Mouse (Mus musculus): ENCODE data around the gene Zfp536. TPM values are rescaled to one million over a fixed set of nuclear protein-coding genes. Genes with fewer than 3 reads are reported as not detected.
"Not testable (repeated sequence)": the region's sequence is repeated elsewhere in the genome, so short reads cannot be mapped to it uniquely, and the experiment has no call there.

Gene Zfp536
- polyA plus RNA-seq, 1 experiment: 0.80 TPM

DNA sequence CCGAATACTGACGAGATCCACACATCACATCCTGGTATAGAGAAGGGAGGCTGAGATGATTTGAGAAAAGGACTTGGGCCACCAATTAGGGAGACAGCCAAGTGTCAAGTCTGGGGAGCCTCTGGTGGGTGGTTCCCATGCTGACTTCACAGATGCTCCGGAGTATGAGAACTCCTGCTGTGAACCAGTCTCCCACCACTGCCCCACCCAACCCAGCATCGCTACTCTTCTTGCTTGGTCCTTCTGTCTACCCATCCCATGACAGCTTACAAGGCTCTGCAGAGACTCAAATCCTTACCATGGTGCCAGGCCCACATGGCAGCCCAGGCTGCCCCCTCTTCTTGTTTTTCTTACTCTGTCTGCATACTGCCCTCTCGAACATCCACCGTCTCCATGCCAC lies 165.5 kb downstream of the Zfp536 start:
- no peak for DNase-seq (ENCODE audit: low read depth)

DNA sequence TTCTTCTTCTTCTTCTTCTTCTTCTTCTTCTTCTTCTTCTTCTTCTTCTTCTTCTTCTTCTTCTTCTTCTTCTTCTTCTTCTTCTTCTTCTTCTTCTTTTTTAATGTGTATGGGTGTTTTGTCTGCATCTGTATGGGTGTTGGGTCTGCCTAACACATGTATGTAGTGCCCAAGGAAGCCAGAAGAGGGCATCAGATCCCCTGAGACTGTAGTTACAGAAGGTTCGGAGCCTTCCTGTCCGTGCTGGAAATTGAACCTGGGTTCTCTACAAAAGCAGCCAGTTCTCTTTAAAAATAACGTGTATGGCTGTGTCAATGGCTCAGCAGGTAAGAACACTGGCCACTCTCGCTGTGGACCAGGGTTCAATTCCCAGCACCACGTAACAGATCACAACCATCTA lies 167.0 kb downstream of the Zfp536 start:
- DNase-seq (ENCODE audit: low read depth): no peak

GRCm38 (mm10) chr7:37603525-37603909 lies 169.9 kb downstream of the Zfp536 start:
- DNase-seq (ENCODE audit: low read depth): not testable (repeated sequence)

DNA sequence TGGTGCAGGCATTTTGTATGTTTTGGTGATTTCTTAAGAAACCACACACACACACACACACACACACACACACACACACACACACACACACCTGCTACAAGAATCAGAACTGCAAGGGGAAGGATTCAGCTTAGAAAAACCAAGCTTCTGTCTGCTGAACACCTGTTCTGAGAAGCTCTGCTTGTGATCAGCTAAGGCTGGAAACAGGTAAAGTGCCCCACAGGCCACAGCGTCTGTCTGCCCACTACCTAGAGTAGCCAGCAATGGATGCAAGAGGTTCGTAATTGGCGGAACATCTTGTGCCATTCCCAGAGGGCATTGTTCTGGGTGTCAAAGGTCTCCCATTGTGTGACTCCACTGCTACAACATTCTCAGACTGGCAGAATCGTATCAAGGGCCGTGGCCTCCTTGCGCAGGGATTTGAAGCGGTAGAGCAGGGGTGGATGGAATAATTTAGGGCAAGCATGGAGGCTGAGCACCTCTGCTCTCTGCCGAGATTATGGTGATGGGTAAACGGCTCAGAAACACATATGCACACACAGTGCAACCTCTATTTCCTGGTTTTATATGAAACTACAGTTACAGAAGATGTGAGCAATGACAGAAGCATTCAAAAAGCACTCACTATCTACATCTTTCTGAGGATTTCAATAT lies 170.4 kb downstream of the Zfp536 start:
- DNase-seq (ENCODE audit: low read depth): no peak

- DNase-seq (ENCODE audit: low read depth): no peak
Observed at GRCm38 (mm10) chr7:37600318-37600717, 173.1 kb downstream of the Zfp536 start.

- no peak for DNase-seq (ENCODE audit: low read depth)
Observed at GRCm38 (mm10) chr7:37594211-37595030, 179.0 kb downstream of the Zfp536 start.

GRCm38 (mm10) chr7:37593566-37593965 lies 179.9 kb downstream of the Zfp536 start:
- no peak for DNase-seq (ENCODE audit: low read depth)

DNA sequence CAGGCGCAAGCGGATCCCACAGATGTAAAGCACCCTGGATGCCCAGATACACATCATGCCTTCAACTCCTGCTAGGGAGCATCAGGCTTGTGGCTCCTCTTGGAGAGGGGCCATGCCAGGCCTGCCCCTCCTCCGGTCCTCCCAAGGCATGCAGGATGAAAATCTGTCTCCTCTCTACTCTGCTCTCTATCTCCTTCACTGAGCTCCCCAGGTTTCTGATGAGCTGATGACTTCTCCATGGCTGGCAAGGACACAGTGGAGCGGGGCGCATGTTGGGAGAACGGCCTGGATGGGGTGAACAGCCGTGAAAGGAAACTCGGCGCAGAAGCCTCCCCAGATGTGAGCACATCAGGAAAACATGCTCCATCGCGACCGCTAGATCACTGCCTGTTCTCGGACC lies 186.7 kb downstream of the Zfp536 start:
- DNase-seq (ENCODE audit: low read depth): no peak

DNA sequence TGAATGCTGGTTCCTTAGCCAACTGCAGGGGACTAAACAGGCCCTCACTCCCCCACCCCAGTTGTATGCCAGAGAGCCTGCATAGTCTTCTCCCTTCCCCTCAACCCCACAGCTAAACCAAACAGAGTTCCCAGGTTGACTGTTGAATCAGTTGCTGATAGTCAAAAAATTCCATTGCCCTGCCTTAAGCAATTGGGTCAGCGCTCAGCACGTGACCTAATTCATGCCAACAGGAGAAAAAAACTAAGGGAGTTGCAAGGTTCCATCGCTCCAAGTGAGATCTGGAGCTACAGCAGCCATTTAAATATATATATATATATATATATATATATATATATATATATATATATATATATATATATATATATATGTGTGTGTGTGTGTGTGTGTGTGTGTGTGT lies 192.2 kb downstream of the Zfp536 start:
- DNase-seq (ENCODE audit: low read depth): no peak

DNA sequence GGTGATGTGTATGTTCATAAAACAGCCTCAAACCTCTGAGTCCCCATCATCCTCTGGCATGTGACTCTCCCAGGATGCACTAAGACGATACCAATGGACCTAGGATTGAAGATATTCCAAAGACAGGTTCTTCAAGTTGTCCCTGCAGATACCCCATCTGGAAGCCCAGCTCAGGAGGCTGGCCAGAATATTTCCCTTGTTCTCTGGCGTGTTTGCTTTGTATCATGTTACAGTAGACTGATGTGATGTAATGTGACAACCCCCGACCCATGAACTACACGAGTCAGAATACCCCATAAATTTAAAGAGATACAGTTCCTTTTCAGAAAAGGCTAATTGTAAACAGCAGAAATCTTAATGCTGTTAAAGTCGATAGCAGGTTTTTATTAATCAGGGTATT lies 192.9 kb downstream of the Zfp536 start:
- DNase-seq (ENCODE audit: low read depth): no peak

DNA sequence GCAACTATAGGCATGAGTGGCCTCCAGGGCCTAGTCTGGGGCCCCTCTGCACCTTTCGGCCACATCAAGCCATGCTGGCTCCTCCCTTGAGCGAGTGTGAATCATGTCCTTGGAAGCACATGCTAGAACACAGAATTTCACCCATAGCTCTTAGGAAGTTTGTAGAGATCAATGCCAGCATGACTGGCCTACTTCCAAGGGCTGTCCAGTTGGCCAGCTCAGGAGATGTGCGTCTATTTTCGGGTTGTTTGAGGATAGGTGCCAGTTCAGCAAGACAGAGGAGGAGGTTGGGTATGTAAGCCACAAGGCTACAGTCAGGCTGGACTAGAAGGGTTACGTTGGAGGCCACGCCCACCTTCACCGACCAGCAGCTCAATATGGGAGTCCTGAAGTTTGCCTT lies 201.4 kb downstream of the Zfp536 start:
- no peak for DNase-seq (ENCODE audit: low read depth)

DNA sequence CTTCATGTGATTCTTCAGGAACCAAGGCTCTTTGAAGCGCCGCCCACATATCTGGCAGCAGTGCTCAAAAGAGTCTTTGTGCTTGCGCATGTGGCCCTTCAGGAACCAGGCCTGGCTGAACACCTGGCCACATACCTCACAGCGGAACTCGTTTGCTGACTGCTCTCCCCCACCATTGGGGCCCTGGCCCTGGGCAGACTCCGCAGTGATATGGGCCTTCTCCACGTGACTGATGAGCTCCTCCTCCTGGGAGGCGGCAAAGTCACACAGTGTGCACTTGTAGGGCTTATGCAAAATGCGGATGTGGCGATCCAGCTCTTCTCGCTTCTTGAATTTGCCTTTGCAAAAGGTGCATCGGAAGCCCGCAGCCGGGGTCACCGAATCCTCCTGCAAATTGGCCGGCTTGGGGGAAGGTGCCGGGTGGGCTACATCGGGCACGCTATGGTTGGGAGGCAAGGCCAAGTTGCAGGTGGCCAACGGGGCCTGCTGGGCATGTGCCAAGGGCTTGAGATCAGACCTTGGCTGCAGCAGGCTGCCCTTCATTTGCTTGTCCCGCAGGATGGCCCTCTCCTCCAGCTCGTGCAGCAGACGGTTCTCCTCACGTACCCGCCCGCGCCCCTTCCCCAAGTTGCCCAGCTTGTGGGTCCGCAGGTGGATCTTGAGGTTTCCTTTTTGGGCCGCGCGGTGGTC lies 204.5 kb downstream of the Zfp536 start:
- DNase-seq (ENCODE audit: low read depth): no peak

GRCm38 (mm10) chr7:37568041-37568440 lies 205.4 kb downstream of the Zfp536 start:
- DNase-seq (ENCODE audit: low read depth): no peak

- no peak for DNase-seq (ENCODE audit: low read depth)
Observed at GRCm38 (mm10) chr7:37566019-37566418, 207.4 kb downstream of the Zfp536 start.

- no peak for DNase-seq (ENCODE audit: low read depth)
Observed at GRCm38 (mm10) chr7:37565371-37565770, 208.1 kb downstream of the Zfp536 start.

DNA sequence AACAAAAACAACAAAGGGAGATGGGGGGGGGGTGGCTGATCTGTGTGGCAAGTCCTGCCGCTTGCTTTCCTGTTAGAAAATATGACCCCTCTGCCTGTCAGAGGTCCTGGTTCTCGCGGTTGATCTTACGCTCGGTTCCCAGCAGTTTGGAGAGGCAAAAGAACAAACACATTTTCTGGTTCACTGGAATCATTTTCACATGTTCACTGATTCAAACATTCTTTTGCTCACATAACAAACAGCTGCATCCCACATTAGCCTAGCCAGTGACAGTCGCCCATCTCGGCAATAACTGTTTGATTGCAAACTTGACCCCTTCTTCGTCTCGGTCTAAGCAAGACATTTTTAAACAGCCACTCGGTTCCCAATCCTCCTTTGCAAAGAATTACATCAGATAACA lies 208.8 kb downstream of the Zfp536 start:
- no peak for DNase-seq (ENCODE audit: low read depth)

GRCm38 (mm10) chr7:37563831-37564400 lies 209.5 kb downstream of the Zfp536 start:
- DNase-seq (ENCODE audit: low read depth): no peak

GRCm38 (mm10) chr7:37563171-37563574 lies 210.3 kb downstream of the Zfp536 start:
- no peak for DNase-seq (ENCODE audit: low read depth)

GRCm38 (mm10) chr7:37562505-37562904 lies 210.9 kb downstream of the Zfp536 start:
- no peak for DNase-seq (ENCODE audit: low read depth)

GRCm38 (mm10) chr7:37560581-37560980 lies 212.9 kb downstream of the Zfp536 start:
- no peak for DNase-seq (ENCODE audit: low read depth)

DNA sequence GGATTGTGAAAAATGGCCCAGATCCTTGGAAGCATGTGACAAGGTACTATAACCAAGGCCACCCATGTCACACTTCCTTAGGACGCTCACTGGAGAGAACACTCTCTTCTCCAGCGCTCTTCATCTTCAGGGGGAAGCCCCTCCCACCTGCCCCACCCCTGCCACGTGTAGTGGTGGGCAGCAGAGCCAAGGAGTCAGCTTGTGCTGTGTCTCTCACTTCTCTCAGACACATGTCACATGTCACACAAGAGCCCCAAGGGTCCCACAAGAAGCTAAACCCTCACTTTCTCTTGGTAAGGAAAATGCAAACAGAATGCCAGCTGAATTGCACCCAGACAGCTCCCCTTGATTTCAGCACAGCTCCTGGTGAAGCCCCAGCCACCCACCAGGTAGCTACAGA lies 213.6 kb downstream of the Zfp536 start:
- DNase-seq (ENCODE audit: low read depth): no peak

GRCm38 (mm10) chr7:37559341-37559740 lies 214.1 kb downstream of the Zfp536 start:
- no peak for DNase-seq (ENCODE audit: low read depth)

All from gonadal fat pad, adult 2 months (tissue).